Mouse (Mus musculus): ENCODE data around the gene Adamts16.

Adamts16 gene

GRCm38 (mm10) chr13:70761312-70761711, 80.3 kb downstream of the Adamts16 start:
- no peak for DNase-seq

- DNase-seq, result no peak
Measured at GRCm38 (mm10) chr13:70760186-70760585, 81.4 kb downstream of the Adamts16 start.

DNA sequence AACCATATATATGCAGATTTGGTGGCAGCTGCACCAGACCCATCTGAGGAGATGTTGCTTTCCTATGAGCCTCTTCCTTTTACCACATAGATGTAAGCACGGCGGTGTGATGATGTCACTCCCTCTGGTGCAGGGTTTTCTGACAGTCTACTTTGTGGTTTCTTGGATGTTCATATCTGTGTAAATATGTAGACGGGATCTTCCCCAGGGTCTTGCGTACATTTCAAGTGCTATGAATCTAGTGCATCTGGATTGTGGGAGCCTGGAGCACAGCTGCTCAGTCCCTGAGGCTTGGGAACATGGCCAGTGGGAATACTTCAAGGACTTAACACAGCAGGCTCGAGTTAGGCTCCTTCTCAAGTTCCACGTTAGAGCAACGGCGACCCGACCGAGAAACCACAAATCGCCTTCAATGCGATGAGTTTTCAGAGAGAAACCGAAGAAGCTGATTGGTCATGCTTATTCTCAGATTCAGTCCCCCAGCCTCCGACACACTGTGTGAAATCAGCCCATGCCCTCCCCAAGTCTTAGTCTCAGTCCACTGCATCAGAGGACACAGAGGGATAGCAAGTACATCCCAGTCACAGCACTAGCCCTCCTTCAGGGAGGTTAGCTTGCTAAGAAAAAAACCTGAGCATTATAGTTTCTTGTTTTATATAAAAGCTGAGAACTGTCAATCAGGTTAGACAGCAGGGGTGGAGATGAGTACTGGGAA, 95.2 kb downstream of the Adamts16 start:
- no peak for DNase-seq

- DNase-seq, result no peak
Measured at GRCm38 (mm10) chr13:70744416-70745038, 97.1 kb downstream of the Adamts16 start.

DNA sequence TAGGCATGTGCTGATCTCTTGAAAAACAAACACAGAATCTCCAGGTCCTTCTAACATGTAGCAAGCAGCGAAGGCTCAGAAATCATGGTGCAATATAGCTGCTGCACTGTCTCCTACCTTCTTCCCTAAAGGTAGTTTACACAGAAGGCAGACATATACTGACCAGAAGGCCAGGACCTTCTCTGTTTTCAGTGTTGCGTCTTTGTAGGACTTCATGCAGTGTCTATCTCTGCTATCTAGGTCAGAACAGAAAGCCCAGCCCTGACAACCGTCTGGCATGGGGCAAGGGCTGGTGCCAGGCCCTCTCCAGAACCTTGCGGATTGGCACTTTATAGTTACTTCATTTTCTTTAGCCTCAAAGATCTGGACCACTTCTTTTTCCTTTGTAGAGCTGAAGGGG, 98.9 kb downstream of the Adamts16 start:
- DNase-seq, result no peak

- no peak for DNase-seq
Measured at GRCm38 (mm10) chr13:70740281-70741240, 101.0 kb downstream of the Adamts16 start.

DNA sequence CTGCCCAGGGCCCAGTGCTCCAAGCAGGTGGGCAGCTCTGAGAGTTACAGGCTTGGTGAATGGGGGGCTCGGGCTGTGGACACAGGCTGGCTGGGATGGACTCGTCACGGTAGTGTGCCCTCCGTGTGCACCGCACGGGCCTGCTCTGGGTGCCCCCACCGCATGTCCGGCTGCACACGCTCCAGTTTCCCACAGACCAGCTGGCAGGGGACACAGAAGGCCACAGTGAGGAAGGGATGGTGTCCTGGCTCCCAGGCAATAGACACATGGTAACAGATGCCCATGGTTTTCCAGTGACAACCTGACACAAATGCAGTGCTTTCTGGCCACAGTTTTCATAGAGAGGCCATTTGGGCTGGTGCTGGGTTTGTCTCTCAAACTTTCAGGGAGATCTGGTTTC, 102.8 kb downstream of the Adamts16 start:
- DNase-seq, result no peak

- DNase-seq, result peak in 1 of 2 experiments; percentile 33
Measured at GRCm38 (mm10) chr13:70736409-70736808, 105.2 kb downstream of the Adamts16 start.

DNA sequence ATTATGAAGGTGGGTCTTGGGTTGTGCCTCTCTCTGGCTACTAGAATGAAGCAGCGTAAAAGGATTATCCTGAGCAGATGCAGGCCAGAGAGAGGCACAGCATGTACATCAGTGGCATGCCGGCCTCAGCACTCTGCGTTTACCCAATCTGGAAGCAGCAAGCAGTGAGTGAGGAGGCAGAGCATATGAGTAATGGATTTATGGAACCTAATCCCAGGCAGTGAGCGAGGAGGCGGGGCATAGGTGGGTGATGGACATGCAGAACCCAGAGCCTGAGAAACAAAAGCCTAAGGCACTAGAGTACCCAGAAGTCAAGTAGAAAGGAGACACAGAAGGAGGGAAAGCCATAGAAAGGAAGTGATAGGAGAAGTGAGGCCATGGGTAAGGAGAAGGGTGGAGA, 107.0 kb downstream of the Adamts16 start:
- DNase-seq, result no peak

- DNase-seq, result no peak
Measured at GRCm38 (mm10) chr13:70733911-70734310, 107.7 kb downstream of the Adamts16 start.

DNA sequence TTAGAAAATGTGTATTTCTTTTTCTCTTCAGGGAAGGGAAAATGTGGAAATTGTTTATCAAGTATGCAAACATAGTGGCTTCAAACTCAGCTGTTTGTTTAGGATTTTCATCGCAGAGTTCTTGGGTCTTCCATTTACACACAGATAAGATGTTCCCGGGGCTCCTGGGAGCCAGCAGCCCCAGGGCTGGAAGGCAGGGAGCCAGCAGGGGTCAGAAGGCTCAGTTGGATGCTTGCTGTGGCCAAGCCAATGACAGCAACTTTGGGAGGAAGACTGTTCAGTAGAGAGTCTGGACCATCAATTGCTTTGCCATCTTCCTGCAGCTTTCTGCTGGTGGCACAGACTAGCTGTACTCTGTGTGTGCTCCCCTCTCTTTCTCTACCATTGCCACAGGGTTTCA, 108.4 kb downstream of the Adamts16 start:
- peak in 1 of 2 experiments; percentile 51 for DNase-seq

- DNase-seq, result no peak
Measured at GRCm38 (mm10) chr13:70732781-70733180, 108.8 kb downstream of the Adamts16 start.

DNA sequence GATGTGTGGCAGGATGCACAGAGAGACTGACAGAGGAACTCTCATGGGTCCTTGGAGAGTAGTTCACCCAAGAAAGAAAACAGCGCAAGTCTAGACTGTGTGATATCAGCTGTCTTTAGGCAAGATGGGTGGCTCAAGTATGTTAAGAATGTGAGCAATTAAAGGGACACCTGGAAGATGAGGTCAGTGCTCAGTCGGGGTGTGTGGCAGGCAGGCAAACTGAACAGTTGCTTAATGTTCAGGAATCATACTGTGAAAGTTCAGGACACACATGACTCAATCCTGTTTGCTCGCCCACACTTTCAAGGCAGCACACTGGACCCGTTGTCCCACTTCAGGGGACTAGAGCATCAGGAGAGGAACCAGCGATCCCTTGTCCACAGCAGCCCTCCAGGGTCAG, 110.3 kb downstream of the Adamts16 start:
- no peak for DNase-seq

GRCm38 (mm10) chr13:70729996-70730395, 111.6 kb downstream of the Adamts16 start:
- DNase-seq, result no peak

- no peak for DNase-seq
Measured at GRCm38 (mm10) chr13:70726249-70726648, 115.4 kb downstream of the Adamts16 start.

GRCm38 (mm10) chr13:70724635-70725034, 117.0 kb downstream of the Adamts16 start:
- no peak for DNase-seq

- DNase-seq, result no peak
Measured at GRCm38 (mm10) chr13:70724108-70724622, 117.4 kb downstream of the Adamts16 start.

- no peak for DNase-seq
Measured at GRCm38 (mm10) chr13:70719994-70720393, 121.6 kb downstream of the Adamts16 start.

DNA sequence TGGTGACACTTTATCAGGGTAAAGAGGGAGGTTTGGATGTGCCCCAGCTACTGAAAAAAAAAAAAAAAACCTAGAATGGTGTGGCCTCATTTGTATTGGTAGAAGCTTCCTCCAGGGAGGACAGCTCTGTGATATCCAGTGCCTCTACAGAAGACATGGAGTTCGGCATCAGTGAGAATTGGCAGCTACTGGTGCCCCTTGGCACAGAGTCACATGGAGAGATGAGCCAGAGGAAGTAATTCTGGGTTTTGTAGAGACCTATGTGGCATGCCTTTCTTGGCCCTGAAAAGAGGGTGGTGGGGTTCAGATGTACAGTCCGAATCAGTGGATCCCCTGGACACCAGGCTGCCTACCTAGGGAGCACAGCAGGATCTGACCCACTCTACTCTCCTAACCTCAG, 122.8 kb downstream of the Adamts16 start:
- DNase-seq, result no peak

- no peak for DNase-seq
Measured at GRCm38 (mm10) chr13:70716022-70716421, 125.6 kb downstream of the Adamts16 start.

GRCm38 (mm10) chr13:70714081-70714775, 127.4 kb downstream of the Adamts16 start:
- no peak for DNase-seq

GRCm38 (mm10) chr13:70713331-70713730, 128.3 kb downstream of the Adamts16 start:
- no peak for DNase-seq
